In genomic region chr15:79545921-79546399, GRCm38 (mm10) we compare ENCODE assay signal across 8 mouse cellular contexts. TPM values are rescaled to one million over a fixed set of nuclear protein-coding genes. Genes with fewer than 3 reads are reported as not detected.
DNase-seq lines count a peak whose midpoint lies in the region; ATAC-seq and TF ChIP-seq lines count a peak whose summit lies in the region.

No protein-coding gene starts in this region.

- H3K36me3 ChIP-seq in kidney, adult 2 months (ENCODE audit: control insufficient read depth, insufficient read depth, low read length) = peaks cover 2% of the 10 kb centered on the region; the same call in 1 of the 2 replicates
- peaks cover 34% of the 10 kb centered on the region for H3K36me3 ChIP-seq in neural tube, embryonic 12.5 days

- no peaks in the 10 kb centered on the region for H3K27me3 ChIP-seq in kidney, adult 2 months (replicated peaks; ENCODE audit: control insufficient read depth, insufficient read depth, low read length)
- no peaks in the 10 kb centered on the region for H3K27me3 ChIP-seq in neural tube, embryonic 12.5 days (replicated peaks)

- no peak for DNase-seq in frontal cortex, postnatal 25 days (ENCODE audit: low spot score in 2 of 2)
- peak; percentile 14 for DNase-seq in WW6 (ENCODE audit: low read depth, low spot score)
- DNase-seq in embryo, embryonic 10.5 days (ENCODE audit: low spot score) = peak; percentile 67
- DNase-seq in heart, adult 11 months = peak; percentile 99
- DNase-seq in kidney, adult 2 months = peak; percentile 87
- peak; percentile 71 to 73 for DNase-seq in lung, adult 18-20 months

- peaks cover 2% of the 10 kb centered on the region; the same call in 1 of the 2 replicates for H3K4me1 ChIP-seq in kidney, adult 2 months (ENCODE audit: control insufficient read depth, insufficient read depth, low read length)
- peaks cover 22% of the 10 kb centered on the region for H3K4me1 ChIP-seq in neural tube, embryonic 12.5 days

- TF ChIP-seq POLR2A in kidney, adult 2 months (IDR thresholded peaks at IDR 0.05; ENCODE audit: low read depth, low read length) = no peak

- peak overlapping the region; percentile 87 for H3K4me3 ChIP-seq in kidney, adult 2 months (ENCODE audit: insufficient read depth, low read depth, low read length)
- peak overlapping the region; percentile 87 for H3K4me3 ChIP-seq in neural tube, embryonic 12.5 days

- peak; percentile 39 for ATAC-seq in frontal cortex, adult (ENCODE audit: low TSS enrichment)
- ATAC-seq in neural tube, embryonic 12.5 days (ENCODE audit: low FRiP score, low read depth) = peak; percentile 83

- H3K9ac ChIP-seq in neural tube, embryonic 12.5 days = peak overlapping the region; percentile 94

- TF ChIP-seq CTCF in kidney, adult 2 months (conservative IDR thresholded peaks at IDR 0.05; ENCODE audit: insufficient read depth, insufficient read length, low read depth, low read length) = no peak

- WGBS in kidney, adult 2 months = under 1% methylated on average over 44 of the region's 52 CpGs
- WGBS in neural tube, embryonic 12.5 days = under 1% methylated on average over 49 of the region's 52 CpGs

- peak overlapping the region; percentile 96 for H3K27ac ChIP-seq in kidney, adult 2 months (ENCODE audit: insufficient read depth, low read depth, low read length)
- H3K27ac ChIP-seq in neural tube, embryonic 12.5 days = peak overlapping the region; percentile 96

- no peaks in the 10 kb centered on the region for H3K9me3 ChIP-seq in neural tube, embryonic 12.5 days

- H3K4me2 ChIP-seq in neural tube, embryonic 12.5 days (replicated peaks) = peak overlapping the region; percentile 89

RNA-seq across cellular contexts. Expression of gene Ddx17, which starts 0.6 kb away (rescaled TPM):
- polyA plus RNA-seq in kidney, adult 2 months (2012; rRNA removed) = 148 and 160 TPM in 2 replicates
- polyA plus RNA-seq in neural tube, embryonic 12.5 days (2016; fragmentation: Nextera tagmentation; extraction: Ambion mirVana) = 66.5 and 71.8 TPM in 2 replicates

RNA-seq across cellular contexts. Expression of gene Kdelr3, which starts 29.7 kb away (rescaled TPM):
- 5.9 and 7.8 TPM in 2 replicates for polyA plus RNA-seq in kidney, adult 2 months (2012; rRNA removed)
- polyA plus RNA-seq in neural tube, embryonic 12.5 days (2016; fragmentation: Nextera tagmentation; extraction: Ambion mirVana) = 19.6 and 20.2 TPM in 2 replicates

RNA-seq across cellular contexts. Expression of gene Kcnj4, which starts 40.9 kb away (rescaled TPM):
- 0.05 and 0.08 TPM in 2 replicates for polyA plus RNA-seq in kidney, adult 2 months (2012; rRNA removed)
- polyA plus RNA-seq in neural tube, embryonic 12.5 days (2016; fragmentation: Nextera tagmentation; extraction: Ambion mirVana) = not detected in 2 replicates

RNA-seq across cellular contexts. Expression of gene Dmc1, which starts 58.9 kb away (rescaled TPM):
- polyA plus RNA-seq in kidney, adult 2 months (2012; rRNA removed) = 0.12 TPM in 1 of 2 replicates, not detected in the other
- 1.1 and 1.4 TPM in 2 replicates for polyA plus RNA-seq in neural tube, embryonic 12.5 days (2016; fragmentation: Nextera tagmentation; extraction: Ambion mirVana)

Comparison
In these comparisons a context has a peak if more than half of its experiments do, and no peak if none do; other contexts are left out.
1. DNase-seq: peak in WW6 (single experiment), embryo, embryonic 10.5 days (single experiment), heart, adult 11 months (single experiment), kidney, adult 2 months (single experiment) and lung, adult 18-20 months (2 of 2); none in frontal cortex, postnatal 25 days (0 of 2).